Mouse (Mus musculus) erythroid progenitor cell, adult 5-6 weeks (primary cell): ENCODE results near the gene 1700018F24Rik. TPM values are rescaled to one million over a fixed set of nuclear protein-coding genes. Genes with fewer than 3 reads are reported as not detected.
"Not testable (repeated sequence)": the region's sequence is repeated elsewhere in the genome, so short reads cannot be mapped to it uniquely, and the experiment has no call there.

Experiments
- ATAC-seq: replicated peaks from 2 replicates; pipeline ENCODE4 v1.8.0; 2016; ENCODE audit warnings: moderate number of reproducible peaks, mild to moderate bottlenecking, moderate TSS enrichment, inconsistent platforms; ENCODE audit not compliant: poor library complexity, low FRiP score, severe bottlenecking
- total RNA-seq, 2 experiments: library from RNA; stranded (forward) in 1 of 2; stranded (reverse) in 1 of 2; fragments of 150-400 nt in 1 of 2; fragments of 186-747, 209-891 nt in 1 of 2; gene quantifications; 2 replicates each; pipeline versions ENCODE4 v1.2.3 to v1.2.4; 2015 to 2017; ENCODE audit warnings: low replicate concordance in 2 of 2

Gene 1700018F24Rik
- total RNA-seq (2015; ENCODE audit: low replicate concordance) (not detected in 2 replicates), total RNA-seq (2017; ENCODE audit: low replicate concordance) (not detected in 2 replicates)

DNA sequence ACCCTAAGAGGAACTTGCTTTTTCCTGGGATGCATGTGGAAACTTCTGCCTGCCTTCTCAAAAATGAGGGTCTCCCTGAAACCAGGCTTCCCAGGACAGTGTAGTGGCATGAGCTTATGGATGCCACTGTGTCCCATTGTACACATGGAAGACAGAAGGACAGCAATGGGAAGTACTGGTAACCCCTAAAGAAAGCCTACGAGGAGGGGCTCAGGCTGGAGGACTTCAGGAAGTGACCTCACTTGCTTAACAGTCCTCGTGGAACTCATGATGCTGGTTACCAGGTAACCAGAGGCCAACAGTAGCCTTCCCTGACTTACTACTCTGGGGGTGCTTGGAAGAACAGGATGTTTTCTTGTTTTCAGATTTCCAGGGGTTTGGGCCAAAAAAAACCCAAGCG lies at the start of gene 1700018F24Rik:
1700018F24Rik (plus strand) TSS at position 301 of the 400 bp plus-strand sequence.
- ATAC-seq = not testable (repeated sequence)

- ATAC-seq = 0 out of 2 replicates have a peak, but pooled peaks have one; percentile 10
Observed at GRCm38 (mm10) chr5:144998491-144998890, 44.3 kb upstream of the 1700018F24Rik start.

DNA sequence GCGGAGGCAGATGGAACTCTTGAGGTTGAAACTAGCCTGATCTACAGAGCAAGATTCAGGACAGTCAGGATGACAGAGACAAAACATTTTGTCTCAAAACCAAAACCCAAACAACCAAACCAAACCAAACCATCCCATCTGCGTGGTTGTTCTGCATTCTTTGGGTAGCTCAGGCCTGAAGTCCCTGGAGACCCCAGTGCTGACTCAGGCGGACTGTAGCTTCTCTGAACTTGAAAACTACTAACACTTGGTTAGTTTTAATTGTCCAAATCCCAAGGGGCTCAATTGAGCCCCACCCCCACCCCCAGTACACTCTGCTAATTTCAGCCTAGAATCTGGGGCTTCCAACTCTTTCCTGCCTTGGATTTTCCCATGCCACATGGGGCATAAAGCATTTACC lies 39.4 kb upstream of the 1700018F24Rik start:
- no peak for ATAC-seq

DNA sequence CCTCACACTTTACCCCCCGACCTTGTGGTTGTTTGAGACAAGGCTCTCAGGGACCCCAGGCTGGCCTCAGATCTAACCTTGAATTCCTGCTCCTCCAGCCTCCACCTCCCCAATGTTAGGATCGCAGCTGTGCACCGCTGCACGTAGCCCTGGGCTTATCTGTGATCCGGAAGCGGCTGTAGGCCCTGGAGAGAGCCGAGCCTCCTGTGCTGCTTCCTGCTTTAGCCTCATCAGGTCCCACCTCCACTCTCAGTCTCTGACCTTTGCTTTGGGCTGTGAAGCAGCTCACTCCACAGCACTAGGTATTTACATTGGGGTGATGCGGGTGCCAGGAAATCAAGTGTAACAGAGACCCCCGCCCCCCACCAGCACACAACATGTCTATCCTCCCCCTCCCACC lies 38.3 kb upstream of the 1700018F24Rik start:
- ATAC-seq = no peak

DNA sequence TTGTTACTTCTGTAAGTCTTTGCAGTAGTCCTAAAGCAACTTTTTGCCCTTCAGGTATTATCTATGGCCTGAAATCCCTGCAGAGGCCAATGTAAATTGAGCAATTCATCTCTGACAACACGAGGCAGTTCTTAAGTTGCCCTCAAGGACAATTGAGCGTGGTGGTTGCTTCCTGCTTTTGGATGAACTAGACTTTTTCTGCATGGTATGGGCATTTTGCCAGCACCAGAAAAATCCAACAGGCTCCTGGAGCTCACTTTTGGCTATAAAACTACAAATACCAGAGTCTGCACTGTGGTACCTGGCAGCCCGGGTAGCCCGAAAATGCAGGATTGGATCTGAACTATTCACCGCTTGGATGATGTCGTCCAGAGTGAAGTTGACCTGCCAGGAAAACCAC lies 37.2 kb upstream of the 1700018F24Rik start:
- ATAC-seq = no peak

GRCm38 (mm10) chr5:145008878-145009659 lies 33.7 kb upstream of the 1700018F24Rik start:
- ATAC-seq = no peak

- ATAC-seq = no peak
Observed at GRCm38 (mm10) chr5:145014278-145014677, 28.5 kb upstream of the 1700018F24Rik start.

- ATAC-seq = not testable (repeated sequence)
Observed at GRCm38 (mm10) chr5:145016761-145017160, 26.0 kb upstream of the 1700018F24Rik start.

DNA sequence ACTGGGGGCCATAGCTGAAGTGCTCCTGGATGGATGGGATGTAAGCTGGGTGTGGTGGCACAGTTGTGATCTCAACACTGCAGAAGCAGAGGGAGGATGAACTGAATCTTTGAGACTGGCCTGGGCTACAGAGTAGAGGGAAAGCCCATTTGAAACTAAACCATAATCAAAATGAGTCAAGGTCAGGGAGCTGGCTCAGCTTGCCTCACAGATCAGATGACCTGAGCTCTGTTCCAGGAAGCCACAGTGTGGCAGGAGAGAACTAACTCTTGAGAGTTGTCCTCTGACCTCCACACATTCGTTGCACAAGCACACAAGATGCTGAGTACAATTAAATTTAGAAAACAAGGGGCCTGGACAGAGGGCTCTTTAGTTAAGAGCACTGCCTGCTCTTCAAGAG lies 22.5 kb upstream of the 1700018F24Rik start:
- not testable (repeated sequence) for ATAC-seq

- ATAC-seq = not testable (repeated sequence)
Observed at GRCm38 (mm10) chr5:145020712-145021111, 22.1 kb upstream of the 1700018F24Rik start.

DNA sequence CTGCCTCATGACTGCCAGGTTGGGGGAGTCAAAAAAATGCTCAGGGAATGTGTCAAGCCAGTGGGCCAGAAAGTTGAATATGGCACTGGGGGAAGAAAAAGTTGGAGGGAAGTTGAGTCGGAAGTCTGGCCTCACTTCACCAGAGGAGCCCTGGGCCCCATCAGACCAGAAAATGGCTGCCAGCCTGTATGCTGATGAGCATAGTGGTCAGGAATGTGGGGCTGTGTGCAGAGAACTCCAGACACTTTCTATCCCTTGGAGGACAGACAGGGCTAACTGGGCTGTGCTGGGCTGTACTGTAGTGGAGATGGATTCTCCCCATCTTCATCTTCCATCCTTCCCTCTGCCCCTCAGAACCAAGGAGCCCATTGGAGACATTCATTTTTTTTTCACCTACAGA lies 12.3 kb upstream of the 1700018F24Rik start:
- ATAC-seq = not testable (repeated sequence)

- ATAC-seq = not testable (repeated sequence)
Observed at GRCm38 (mm10) chr5:145032391-145032790, 10.4 kb upstream of the 1700018F24Rik start, which contains the start of gene Gm4871. TSS of gene Gm4871 (minus strand) at chr5:145032754.

DNA sequence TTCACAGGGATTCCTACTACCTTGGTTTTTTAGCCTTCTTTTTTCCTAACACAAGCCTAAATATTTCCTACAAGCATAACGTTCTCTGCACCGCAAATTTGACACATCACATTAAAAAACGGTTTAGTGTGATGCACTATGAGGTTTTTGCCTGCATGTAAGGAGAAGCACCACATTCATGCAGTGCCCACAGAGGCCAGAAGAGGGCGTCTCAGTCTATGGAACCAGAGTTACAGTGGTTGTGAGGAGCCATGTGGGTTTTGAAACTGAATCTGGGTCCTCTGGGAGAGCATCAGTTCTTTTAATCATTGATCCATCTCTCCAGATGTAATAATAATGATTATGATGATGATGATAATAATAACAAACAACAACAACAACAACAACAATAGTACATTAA lies 1.2 kb upstream of the 1700018F24Rik start:
- ATAC-seq = no peak

GRCm38 (mm10) chr5:145054187-145054586 lies 11.4 kb downstream of the 1700018F24Rik start:
- ATAC-seq = not testable (repeated sequence)

GRCm38 (mm10) chr5:145057907-145058306 lies 15.1 kb downstream of the 1700018F24Rik start:
- ATAC-seq = no peak

DNA sequence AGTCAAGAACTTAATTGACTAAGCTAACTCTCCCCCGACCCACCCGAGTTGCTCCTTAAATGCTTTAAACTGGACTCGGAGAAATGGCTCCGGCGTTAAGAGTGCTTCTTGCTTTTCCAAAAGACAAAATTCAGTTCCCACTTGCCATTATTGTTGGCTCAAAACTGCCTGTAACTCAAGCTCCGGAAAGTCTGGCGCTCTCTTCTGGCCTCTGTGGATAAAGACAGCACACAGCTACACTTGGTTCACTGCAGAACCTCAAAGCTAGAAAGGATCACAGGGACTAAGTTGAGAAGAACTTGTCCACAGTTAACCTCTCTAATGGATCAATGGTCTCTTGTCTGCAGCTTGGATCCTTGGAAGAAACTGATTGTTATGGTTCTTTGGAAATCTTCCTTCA lies 15.9 kb downstream of the 1700018F24Rik start:
- ATAC-seq = no peak

DNA sequence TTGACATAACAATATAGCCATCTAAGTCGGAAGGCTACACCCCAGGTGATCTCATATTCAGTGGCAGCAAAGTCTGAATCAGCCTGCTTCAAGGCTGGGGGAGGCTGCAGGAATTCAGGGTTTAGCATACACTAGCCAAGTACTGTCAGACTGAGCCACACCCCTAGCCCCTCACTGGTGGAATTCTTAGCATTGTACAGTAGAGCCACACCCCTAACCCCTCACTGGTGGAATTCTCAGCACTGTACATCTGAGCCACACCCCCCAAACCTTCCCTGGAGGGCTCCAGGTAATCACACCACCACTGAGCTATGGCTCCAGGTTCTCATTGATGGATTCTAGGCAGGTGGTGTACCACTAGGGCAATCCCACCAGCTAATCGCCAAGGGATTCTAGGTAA lies 16.7 kb downstream of the 1700018F24Rik start:
- no peak for ATAC-seq

- no peak for ATAC-seq
Observed at GRCm38 (mm10) chr5:145064765-145065340, 22.1 kb downstream of the 1700018F24Rik start.

GRCm38 (mm10) chr5:145068863-145069262 lies 26.1 kb downstream of the 1700018F24Rik start:
- ATAC-seq = no peak

DNA sequence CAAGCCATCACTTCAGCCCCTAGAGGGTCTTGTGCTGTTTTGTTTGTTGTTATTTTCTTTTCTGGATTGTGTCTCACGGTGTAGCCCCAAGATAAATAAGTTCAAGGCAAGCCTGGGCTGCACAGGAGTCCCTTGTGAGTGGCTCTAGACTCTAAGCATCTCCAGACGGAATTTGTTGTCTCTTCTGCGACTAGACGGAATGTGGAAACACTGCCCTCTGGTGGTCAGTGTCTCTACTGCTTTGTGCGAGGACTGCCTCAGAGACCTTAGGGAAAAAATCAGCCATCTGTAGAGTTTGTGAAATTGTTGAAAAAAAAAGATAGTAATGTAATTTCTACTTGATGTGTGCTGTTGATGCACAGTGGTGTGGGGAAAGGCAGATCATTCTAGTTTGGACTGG lies 26.9 kb downstream of the 1700018F24Rik start:
- peak; percentile 75 for ATAC-seq

DNA sequence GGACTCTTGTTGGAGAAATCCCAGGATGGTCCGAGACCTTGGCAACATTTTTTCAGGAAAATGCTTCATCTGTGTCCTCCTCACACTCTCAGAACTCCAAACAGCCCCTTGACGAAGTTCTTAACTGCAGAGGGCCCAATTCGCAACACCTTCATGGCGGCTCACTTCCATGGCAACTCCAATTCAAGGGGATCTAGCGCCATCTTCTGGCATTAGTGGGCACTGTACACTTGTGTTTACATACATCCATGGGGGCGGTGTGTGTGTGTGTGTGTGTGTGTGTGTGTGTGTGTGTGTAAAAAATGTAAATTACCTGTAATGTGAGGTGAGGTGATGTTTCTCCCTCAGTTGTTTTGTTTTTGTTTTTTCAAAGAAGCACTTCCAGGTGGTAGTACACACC lies 28.6 kb downstream of the 1700018F24Rik start:
- no peak for ATAC-seq
